Mouse (Mus musculus) spleen, adult 2 months (tissue): ENCODE measurements at regions not wholly inside any gene's neighbourhood (a gene's known extent, or its start where the extent isn't known, plus 50 kb on each side); places are given as distances from the start of the nearest gene placed in this dataset.

Source experiments
- CTCF ChIP-seq: fragments of 200-500 bp; IDR thresholded peaks from 2 replicates; pipeline ENCODE4 v1.5.1; 2011; ENCODE audit warnings: mild to moderate bottlenecking, inconsistent platforms; ENCODE audit not compliant: insufficient read depth, insufficient read length, insufficient replicate concordance; ENCODE audit errors: extremely low read depth
- POLR2A ChIP-seq: fragments of 200-500 bp; IDR thresholded peaks from 2 replicates; pipeline ENCODE4 v1.6.1; 2011; ENCODE audit warnings: low read depth, low read length, inconsistent platforms

- TF ChIP-seq CTCF (no peak), POLR2A (no peak)
These were observed 76.0 kb downstream of the Gm19935 start for GRCm38 (mm10) chr8:90740963-90741733.
